Mouse (Mus musculus) heart, embryonic 15.5 days (tissue): ENCODE results near the gene Myrip. TPM values are rescaled to one million over a fixed set of nuclear protein-coding genes. Genes with fewer than 3 reads are reported as not detected.

Experiments used
- ATAC-seq: fragments of 200-750 bp; cut with Nextera tagmentation; replicated peaks from 2 replicates; pipeline ENCODE4 v1.8.0; 2017; ENCODE audit warnings: low read depth, moderate TSS enrichment; ENCODE audit not compliant: insufficient number of reproducible peaks, insufficient read depth, low FRiP score
- H3K27ac ChIP-seq: fragments of 300-500 bp; sonication (generic); 2 replicates; pipeline ENCODE4 v1.5.1; 2015; ENCODE audit warnings: mild to moderate bottlenecking, inconsistent platforms
- H3K27me3 ChIP-seq: fragments of 300-500 bp; sonication (generic); 2 replicates; pipeline ENCODE4 v1.6.1; 2015; ENCODE audit warnings: inconsistent platforms
- H3K36me3 ChIP-seq: fragments of 300-500 bp; sonication (generic); 2 replicates; pipeline ENCODE4 v1.6.1; 2015; ENCODE audit warnings: mild to moderate bottlenecking, inconsistent platforms
- H3K4me1 ChIP-seq: fragments of 300-500 bp; sonication (generic); replicated peaks from 2 replicates; pipeline ENCODE4 v1.6.1; 2015; ENCODE audit warnings: inconsistent platforms
- H3K4me2 ChIP-seq: fragments of 300-500 bp; sonication (generic); 2 replicates; pipeline ENCODE4 v1.6.1; 2015; ENCODE audit warnings: inconsistent platforms, mild to moderate bottlenecking, moderate library complexity
- H3K4me3 ChIP-seq: fragments of 300-500 bp; sonication (generic); 2 replicates; pipeline ENCODE4 v1.5.1; 2015; ENCODE audit warnings: mild to moderate bottlenecking, inconsistent platforms
- H3K9ac ChIP-seq: fragments of 300-500 bp; sonication (generic); 2 replicates; pipeline ENCODE4 v1.6.1; 2015; ENCODE audit warnings: mild to moderate bottlenecking, inconsistent platforms
- H3K9me3 ChIP-seq: fragments of 300-500 bp; sonication (generic); replicated peaks from 2 replicates; pipeline ENCODE4 v1.6.1; 2016; ENCODE audit warnings: inconsistent platforms
- WGBS: fragments of 180-500 bp; shearing (Covaris S2); methylation state at CpG from one replicate; pipeline ENCODE4 v1.1.7; 2015; ENCODE audit warnings: mixed read lengths; 5-methylcytosine and 5-hydroxymethylcytosine counted together
- polyA plus RNA-seq: library from polyadenylated mRNA; unstranded; fragments of >200 nt; fragmentation: Nextera tagmentation; extraction: Ambion mirVana; gene quantifications from 2 replicates; pipeline ENCODE4 v1.2.1, GENCODE M21; 2015

Gene Myrip
- polyA plus RNA-seq, 1 experiment from 2014 or later, result 0.26 TPM

DNA sequence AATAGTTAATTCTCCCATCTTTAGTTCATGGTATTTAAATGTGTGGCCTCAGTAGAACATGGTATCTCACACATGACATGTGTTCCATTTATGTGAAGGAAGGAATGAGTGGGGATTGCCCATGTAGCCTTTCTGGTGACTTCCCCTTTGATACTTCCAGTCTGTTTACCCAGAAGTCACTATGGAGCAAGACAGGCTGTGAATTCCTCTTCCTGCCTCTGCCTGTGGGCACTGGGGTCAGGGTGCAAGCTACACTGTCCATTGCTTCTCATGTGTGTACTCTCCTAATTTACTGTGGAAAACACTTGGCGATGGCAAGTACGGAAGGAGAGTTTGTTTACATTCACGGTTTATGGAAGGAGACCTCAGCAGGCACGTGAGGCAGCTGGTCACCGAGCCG is 55.2 kb downstream of the Myrip start:
- WGBS, result 82% methylated on average over 6 of the region's 6 CpGs
- ATAC-seq, result no peak
- no peak overlapping the region for H3K27ac ChIP-seq

DNA sequence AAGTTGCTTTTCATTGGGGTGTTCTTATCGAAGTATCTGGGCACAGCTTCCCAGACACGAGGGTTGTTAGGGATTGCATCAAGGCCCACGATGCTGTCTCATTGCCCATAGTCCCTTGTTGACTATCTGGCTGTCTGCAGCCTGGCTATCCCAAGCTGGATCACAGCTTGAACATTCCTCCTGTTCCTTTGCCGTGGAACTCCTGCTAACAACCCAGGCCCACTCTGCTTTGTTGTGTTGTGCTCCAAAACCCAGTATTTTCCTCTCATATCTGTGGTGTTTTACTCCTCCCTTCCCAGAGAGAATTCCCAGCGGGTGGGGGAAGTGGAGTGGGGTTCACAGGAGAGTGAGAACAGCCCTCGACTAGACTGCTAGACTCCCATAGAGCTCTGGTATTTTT is 56.7 kb downstream of the Myrip start:
- Histone ChIP-seq H3K27me3 (no peaks in the 10 kb centered on the region), H3K27ac (no peak overlapping the region), H3K9me3 (0 out of 2 replicates have a peak, but pooled peaks cover 3% of the 10 kb centered on the region), H3K9ac (no peak overlapping the region), H3K4me3 (no peak overlapping the region), H3K36me3 (no peaks in the 10 kb centered on the region), H3K4me2 (no peak overlapping the region), H3K4me1 (peaks cover 7% of the 10 kb centered on the region)
- 79% methylated on average over 6 of the region's 6 CpGs for WGBS
- no peak for ATAC-seq

More for the DNA sequence above, 55.2 kb downstream of the Myrip start:
- Histone ChIP-seq H3K4me1 (peaks cover 7% of the 10 kb centered on the region), H3K4me2 (no peak overlapping the region), H3K27me3 (no peaks in the 10 kb centered on the region), H3K9me3 (0 out of 2 replicates have a peak, but pooled peaks cover 3% of the 10 kb centered on the region), H3K4me3 (no peak overlapping the region), H3K9ac (no peak overlapping the region), H3K36me3 (no peaks in the 10 kb centered on the region)

- no peak overlapping the region for H3K9ac ChIP-seq
- no peaks in the 10 kb centered on the region for H3K9me3 ChIP-seq
- H3K4me1 ChIP-seq, result peaks cover 17% of the 10 kb centered on the region
- H3K4me3 ChIP-seq, result no peak overlapping the region
- H3K27ac ChIP-seq, result peak overlapping the region; percentile 85
- peak overlapping the region; percentile 15; the same call in 1 of the 2 replicates for H3K4me2 ChIP-seq
- H3K27me3 ChIP-seq, result no peaks in the 10 kb centered on the region
- ATAC-seq, result peak; percentile 69
- H3K36me3 ChIP-seq, result no peaks in the 10 kb centered on the region
- WGBS, result 35% methylated on average over 14 of the region's 14 CpGs
Measured at GRCm38 (mm10) chr9:120360397-120361177, 59.3 kb downstream of the Myrip start.

DNA sequence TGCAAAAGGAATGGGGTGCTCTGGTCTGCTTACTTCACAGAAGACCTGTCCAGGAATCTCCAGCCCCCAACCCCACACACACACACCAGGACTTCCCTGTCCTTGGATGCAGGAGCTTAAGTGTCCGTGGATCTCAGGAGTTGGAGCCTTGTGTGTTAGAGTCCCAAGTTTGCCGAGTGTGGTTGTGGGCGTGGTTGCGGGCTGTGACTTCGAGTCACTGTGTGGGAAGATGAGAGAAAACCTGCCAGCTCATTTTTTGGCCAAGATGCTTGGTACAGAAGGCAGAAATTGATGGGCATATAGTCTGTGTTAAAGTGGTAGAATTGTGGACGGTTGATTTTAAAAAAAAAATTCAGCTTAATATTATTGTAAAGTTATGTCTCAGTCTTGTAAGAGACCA is 60.3 kb downstream of the Myrip start:
- 81% methylated on average over 6 of the region's 6 CpGs for WGBS
- Histone ChIP-seq H3K27me3 (no peaks in the 10 kb centered on the region), H3K9ac (no peak overlapping the region), H3K27ac (peak overlapping the region; percentile 85), H3K36me3 (no peaks in the 10 kb centered on the region), H3K4me3 (no peak overlapping the region), H3K9me3 (no peaks in the 10 kb centered on the region), H3K4me1 (peaks cover 17% of the 10 kb centered on the region), H3K4me2 (no peak overlapping the region)
- ATAC-seq, result no peak

DNA sequence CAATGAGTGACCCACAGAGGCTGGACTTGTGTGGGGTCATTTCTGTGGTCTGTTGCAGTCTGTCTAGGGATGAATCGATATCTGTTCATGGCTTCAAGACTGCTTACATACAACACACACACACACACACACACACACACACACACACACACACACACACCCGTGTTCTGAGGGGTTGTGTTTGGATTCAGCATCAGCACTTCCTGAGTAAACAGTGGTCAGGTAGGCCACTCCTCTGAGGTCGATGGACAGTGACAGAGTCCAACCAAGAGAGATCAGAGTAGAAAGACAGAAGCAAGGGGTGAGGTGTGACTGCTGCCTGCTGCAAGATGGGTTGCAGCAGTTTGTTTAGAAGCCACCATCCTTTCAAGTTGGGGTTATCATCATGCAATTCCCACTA is 61.4 kb downstream of the Myrip start:
- no peak for ATAC-seq
- Histone ChIP-seq H3K27ac (no peak overlapping the region), H3K4me3 (no peak overlapping the region), H3K9ac (no peak overlapping the region), H3K4me1 (peaks cover 17% of the 10 kb centered on the region), H3K36me3 (no peaks in the 10 kb centered on the region), H3K27me3 (no peaks in the 10 kb centered on the region), H3K4me2 (no peak overlapping the region), H3K9me3 (no peaks in the 10 kb centered on the region)
- WGBS, result 69% methylated on average over 3 of the region's 3 CpGs

DNA sequence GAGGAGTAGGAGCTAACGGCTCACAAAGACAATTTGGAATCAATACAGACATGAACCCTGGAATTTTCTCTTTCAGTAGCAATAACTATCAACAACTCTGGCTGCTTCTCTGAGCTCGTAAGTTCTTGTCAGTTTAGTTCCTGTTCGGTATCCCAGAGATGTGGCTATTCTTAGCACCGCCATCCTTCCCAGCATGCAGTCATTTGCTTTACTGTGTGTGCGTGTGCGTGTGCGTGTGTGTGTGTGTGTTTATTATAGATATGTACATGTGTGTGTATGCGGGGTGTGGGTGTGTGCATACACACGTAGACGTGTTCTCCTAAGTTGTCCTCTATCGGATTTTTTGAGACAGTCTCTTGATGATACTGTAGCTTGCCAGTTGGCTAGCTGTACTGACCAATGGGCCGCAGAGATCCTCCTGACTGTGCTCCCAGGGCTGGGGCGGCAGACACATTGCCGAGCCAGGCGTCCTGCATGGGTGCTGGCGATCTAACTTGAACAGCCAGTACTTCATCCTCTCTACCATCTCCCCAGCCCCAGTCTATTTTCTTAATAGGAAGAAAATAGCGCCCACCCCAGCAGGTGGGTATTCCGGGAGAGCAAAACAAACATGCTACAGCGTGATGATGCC is 63.5 kb downstream of the Myrip start:
- peak overlapping the region; percentile 46 for H3K4me2 ChIP-seq
- WGBS, result 56% methylated on average over 19 of the region's 19 CpGs
- peak overlapping the region; percentile 39 for H3K27ac ChIP-seq
- no peaks in the 10 kb centered on the region for H3K27me3 ChIP-seq
- no peaks in the 10 kb centered on the region for H3K9me3 ChIP-seq
- no peak for ATAC-seq
- H3K4me1 ChIP-seq, result peaks cover 17% of the 10 kb centered on the region
- H3K4me3 ChIP-seq, result no peak overlapping the region; the same call in 1 of the 2 replicates
- H3K9ac ChIP-seq, result no peak overlapping the region
- no peaks in the 10 kb centered on the region for H3K36me3 ChIP-seq

- H3K4me2 ChIP-seq, result no peak overlapping the region
- no peaks in the 10 kb centered on the region for H3K9me3 ChIP-seq
- no peak for ATAC-seq
- no peak overlapping the region for H3K4me3 ChIP-seq
- WGBS, result 89% methylated on average over 1 of the region's 1 CpGs
- no peak overlapping the region for H3K9ac ChIP-seq
- no peaks in the 10 kb centered on the region for H3K36me3 ChIP-seq
- H3K27me3 ChIP-seq, result no peaks in the 10 kb centered on the region
- no peak overlapping the region for H3K27ac ChIP-seq
- H3K4me1 ChIP-seq, result peaks cover 10% of the 10 kb centered on the region
Measured at GRCm38 (mm10) chr9:120367526-120367925, 66.2 kb downstream of the Myrip start.

GRCm38 (mm10) chr9:120371633-120372032 is 70.3 kb downstream of the Myrip start:
- 79% methylated on average over 5 of the region's 5 CpGs for WGBS

DNA sequence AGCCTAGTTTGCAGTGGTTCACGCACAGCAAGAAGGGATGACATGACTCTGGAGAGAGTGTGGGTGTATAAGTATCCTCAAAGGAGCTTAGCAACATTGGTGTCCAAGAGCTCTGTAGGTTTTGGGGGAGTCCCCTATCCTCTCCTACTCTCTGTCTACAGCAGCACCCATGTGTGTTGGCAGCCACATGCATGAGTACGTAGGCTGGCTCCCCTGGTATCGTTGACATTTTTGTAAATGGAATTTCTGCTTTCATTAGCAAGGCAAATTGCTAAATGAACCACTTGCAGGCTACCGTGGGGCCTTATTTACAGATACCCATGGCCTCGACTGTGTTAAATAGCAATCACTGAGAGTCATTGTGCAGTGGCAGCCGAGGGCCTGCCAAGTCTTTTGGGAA is 71.0 kb downstream of the Myrip start:
- Histone ChIP-seq H3K4me3 (no peak overlapping the region), H3K4me1 (no peaks in the 10 kb centered on the region), H3K4me2 (no peak overlapping the region), H3K36me3 (no peaks in the 10 kb centered on the region), H3K9me3 (no peaks in the 10 kb centered on the region), H3K27ac (no peak overlapping the region), H3K9ac (no peak overlapping the region), H3K27me3 (no peaks in the 10 kb centered on the region)
- 76% methylated on average over 6 of the region's 6 CpGs for WGBS
- ATAC-seq, result no peak

More at GRCm38 (mm10) chr9:120371633-120372032, 70.3 kb downstream of the Myrip start:
- Histone ChIP-seq H3K27me3 (no peaks in the 10 kb centered on the region), H3K4me1 (no peaks in the 10 kb centered on the region), H3K9ac (no peak overlapping the region), H3K27ac (no peak overlapping the region), H3K36me3 (no peaks in the 10 kb centered on the region), H3K4me2 (no peak overlapping the region), H3K4me3 (no peak overlapping the region), H3K9me3 (no peaks in the 10 kb centered on the region)
- no peak for ATAC-seq

DNA sequence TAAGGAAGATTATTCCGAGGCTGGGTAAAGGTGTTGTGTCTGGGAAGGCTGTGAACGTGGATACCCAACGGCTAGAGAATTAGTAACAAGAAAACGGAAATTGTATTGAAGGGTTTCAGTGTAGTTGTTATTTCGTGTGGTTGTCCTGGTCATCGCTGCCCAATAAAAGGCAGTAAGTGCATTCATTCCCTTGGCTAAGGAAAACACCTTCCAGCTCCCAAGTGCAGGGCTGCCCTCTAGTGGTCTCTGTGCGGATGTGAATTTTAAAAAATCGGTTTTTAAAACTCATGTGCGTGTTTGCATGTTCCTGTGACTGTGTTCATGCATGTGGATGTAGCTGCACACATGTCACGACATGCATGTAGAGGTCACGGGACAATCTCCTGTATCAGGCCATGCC is 76.4 kb downstream of the Myrip start:
- no peak overlapping the region for H3K27ac ChIP-seq
- H3K36me3 ChIP-seq, result no peaks in the 10 kb centered on the region
- no peak overlapping the region for H3K4me3 ChIP-seq
- WGBS, result 29% methylated on average over 11 of the region's 11 CpGs
- no peaks in the 10 kb centered on the region for H3K9me3 ChIP-seq
- no peaks in the 10 kb centered on the region for H3K4me1 ChIP-seq
- no peak for ATAC-seq
- no peak overlapping the region for H3K4me2 ChIP-seq
- no peak overlapping the region for H3K9ac ChIP-seq
- H3K27me3 ChIP-seq, result no peaks in the 10 kb centered on the region

GRCm38 (mm10) chr9:120395188-120395587 is 93.9 kb downstream of the Myrip start:
- no peak overlapping the region for H3K4me2 ChIP-seq
- ATAC-seq, result no peak
- H3K9ac ChIP-seq, result no peak overlapping the region
- H3K4me1 ChIP-seq, result no peaks in the 10 kb centered on the region
- H3K36me3 ChIP-seq, result no peaks in the 10 kb centered on the region
- no peak overlapping the region for H3K27ac ChIP-seq
- no peaks in the 10 kb centered on the region for H3K27me3 ChIP-seq
- WGBS, result 44% methylated on average over 9 of the region's 9 CpGs
- H3K4me3 ChIP-seq, result no peak overlapping the region
- no peaks in the 10 kb centered on the region for H3K9me3 ChIP-seq
